In genomic region chr4:120730146-120730545, GRCm38 (mm10) we compare ENCODE assay signal across 10 mouse cellular contexts. TPM values are rescaled to one million over a fixed set of nuclear protein-coding genes. Genes with fewer than 3 reads are reported as not detected.
A peak's percentile ranks its signal among the peaks of the same experiment; 100 is the strongest.
DNase-seq lines count a peak whose midpoint lies in the region; ATAC-seq lines count a peak whose summit lies in the region.
"Had no signal": no experiment of that assay in that cellular context is flagged by ENCODE, and none has a peak within 500 bp of the region (broad histone marks: within the 10 kb centered on the region; RNA-seq: fewer than 3 reads in every experiment).

No protein-coding gene starts in this region.

- ATAC-seq in activated CD4-positive, CD25-positive, alpha-beta regulatory T cell, adult 4 months: no peak
- no peak for ATAC-seq in forebrain, embryonic 14.5 days
- ATAC-seq: Patski had no signal

- 77% methylated on average over 6 of the region's 6 CpGs for WGBS in forebrain, embryonic 14.5 days

- no peak overlapping the region for H3K4me2 ChIP-seq in forebrain, embryonic 14.5 days (ENCODE audit: low read length)

- DNase-seq in left cerebral cortex, postnatal 4 days: peak; percentile 66
- no peak for DNase-seq in left cerebral cortex, adult 18-20 months (ENCODE audit: low spot score in 2 of 2)
- DNase-seq in cerebellum, adult 11 months: peak; percentile 51
- peak; percentile 69 to 82 for DNase-seq in cerebellum, postnatal 25 days
- peak; percentile 54 to 67 for DNase-seq in kidney, postnatal 36 days
- no peak for DNase-seq in spleen, postnatal 36 days (ENCODE audit: low spot score in 2 of 2)
- no peak for DNase-seq in forebrain, embryonic 14.5 days (ENCODE audit: low spot score)

- H3K9me3 ChIP-seq in forebrain, embryonic 14.5 days (replicated peaks; ENCODE audit: control insufficient read depth, low read length): no peaks in the 10 kb centered on the region

- H3K36me3 ChIP-seq in forebrain, embryonic 14.5 days (ENCODE audit: control insufficient read depth, insufficient read depth, low read length): no peaks in the 10 kb centered on the region

- intact Hi-C loops in left cerebral cortex, postnatal 4 days (cut with DNase I): no loop called here

- H3K4me1 ChIP-seq in forebrain, embryonic 14.5 days (ENCODE audit: control insufficient read depth, insufficient read depth, low read length): 0 out of 2 replicates have a peak, but pooled peaks cover 5% of the 10 kb centered on the region

- H3K4me3 ChIP-seq in forebrain, embryonic 14.5 days (ENCODE audit: low read depth, low read length): no peak overlapping the region

- peaks cover 4% of the 10 kb centered on the region; the same call in 1 of the 2 replicates for H3K27me3 ChIP-seq in forebrain, embryonic 14.5 days (replicated peaks; ENCODE audit: control insufficient read depth, insufficient read depth, low read length)
- H3K27me3 ChIP-seq: Patski had no signal

- no peak overlapping the region for H3K9ac ChIP-seq in forebrain, embryonic 14.5 days (ENCODE audit: low read length)

- no peak overlapping the region for H3K27ac ChIP-seq in forebrain, embryonic 14.5 days (ENCODE audit: low read depth, low read length)

RNA-seq across cellular contexts. Expression of gene Kcnq4, which starts 18.3 kb away (rescaled TPM):
- total RNA-seq in left cerebral cortex, postnatal 4 days (2021): 10 to 100 TPM; 19.6 to 21.1 TPM
- total RNA-seq in left cerebral cortex, adult 18-20 months (2021): 1 to 10 TPM; 9.1 TPM
- not detected for polyA plus RNA-seq in activated CD4-positive, CD25-positive, alpha-beta regulatory T cell, adult 4 months (2017; shearing (Covaris generic))
- 5.0 and 6.5 TPM in 2 replicates for polyA plus RNA-seq in forebrain, embryonic 14.5 days (2014; fragmentation: Nextera tagmentation; extraction: Ambion mirVana)
- total RNA-seq: common myeloid progenitor, adult 5-6 weeks had no signal

Comparison
In these comparisons a context has a peak if more than half of its experiments do, and no peak if none do; other contexts are left out.
1. DNase-seq: peak in left cerebral cortex, postnatal 4 days (single experiment), cerebellum, adult 11 months (single experiment), cerebellum, postnatal 25 days (2 of 2) and kidney, postnatal 36 days (2 of 2); none in left cerebral cortex, adult 18-20 months (0 of 2), spleen, postnatal 36 days (0 of 2) and forebrain, embryonic 14.5 days (single experiment).